Mouse (Mus musculus) heart, postnatal 0 days (tissue): ENCODE results near the gene Aldh3b2.

Source experiments
- CTCF ChIP-seq: IDR thresholded peaks from 2 replicates; pipeline ENCODE4 v1.5.1; 2016; ENCODE audit warnings: antibody characterized with exemption, control low read depth, low read depth
- EP300 ChIP-seq: IDR thresholded peaks from 2 replicates; pipeline ENCODE4 v1.6.1; 2016; ENCODE audit warnings: antibody characterized with exemption, low read depth

- TF ChIP-seq CTCF = peak; percentile 1; the same call in 1 of the 2 replicates
- no peak for TF ChIP-seq EP300
These were observed 13.1 kb downstream of the Aldh3b2 start for GRCm38 (mm10) chr19:3985261-3985681.
